Mouse (Mus musculus): ENCODE measurements around the gene Fabp6. TPM values are rescaled to one million over a fixed set of nuclear protein-coding genes. Genes with fewer than 3 reads are reported as not detected.

The Fabp6 gene
- polyA plus RNA-seq, 1 experiment = not detected

DNA sequence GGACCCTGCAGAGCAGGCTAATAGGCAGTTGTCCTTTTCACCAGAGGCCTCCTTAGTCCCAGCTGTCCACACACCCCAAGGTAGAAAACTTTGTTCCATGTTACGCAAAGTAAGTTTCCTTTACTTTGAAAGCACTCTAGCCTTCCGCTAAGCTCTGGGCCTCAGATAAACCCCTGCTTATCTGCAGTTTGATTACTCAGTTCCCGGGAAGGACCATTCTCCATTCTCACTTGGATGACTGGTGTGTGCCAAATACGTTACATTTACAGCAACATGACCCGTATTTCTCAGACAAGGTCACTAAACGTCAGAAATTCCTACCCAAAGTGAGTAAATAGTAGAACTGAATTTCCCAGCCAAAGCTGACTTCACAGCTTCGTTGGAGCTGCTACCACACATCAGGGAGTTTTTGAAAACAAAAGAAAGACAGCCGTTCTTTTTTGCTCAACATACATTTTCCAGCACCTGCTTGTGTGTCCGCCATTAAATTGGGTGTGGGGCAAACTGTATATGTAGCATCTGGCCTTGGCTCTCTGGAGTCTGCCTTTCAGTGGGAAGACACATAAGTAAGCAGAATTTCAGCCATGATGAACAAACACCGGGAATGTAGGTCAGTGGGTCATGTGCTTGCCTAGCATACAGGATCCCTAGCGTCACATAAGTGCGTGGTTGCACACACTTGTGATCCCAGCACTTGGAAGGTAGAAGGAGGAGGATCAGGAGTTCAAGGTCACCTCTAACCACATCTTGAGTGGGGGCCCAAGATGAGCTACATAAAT lies 52.5 kb downstream of the Fabp6 start:
- TF ChIP-seq CTCF (IDR thresholded peaks at IDR 0.05; ENCODE audit: extremely low read depth, insufficient read depth, insufficient read length, insufficient replicate concordance) (no peak), POLR2A (IDR thresholded peaks at IDR 0.05; ENCODE audit: low read depth, low read length) (no peak)
- Histone ChIP-seq H3K27ac (ENCODE audit: insufficient read depth, low read length) (no peak overlapping the region), H3K4me1 (ENCODE audit: control insufficient read depth, insufficient read depth, insufficient read length) (no peaks in the 10 kb centered on the region; the same call in 1 of the 2 replicates), H3K27me3 (ENCODE audit: control insufficient read depth, insufficient read depth, low read length) (no peaks in the 10 kb centered on the region), H3K4me3 (ENCODE audit: extremely low read depth, insufficient read depth, insufficient read length) (no peak overlapping the region), H3K36me3 (ENCODE audit: control insufficient read depth, insufficient read depth, low read length) (no peaks in the 10 kb centered on the region)
- DNase-seq (ENCODE audit: low read depth in 1 of 2, low spot score in 2 of 2) = no peak
- 85% methylated on average over 12 of the region's 12 CpGs for WGBS

DNA sequence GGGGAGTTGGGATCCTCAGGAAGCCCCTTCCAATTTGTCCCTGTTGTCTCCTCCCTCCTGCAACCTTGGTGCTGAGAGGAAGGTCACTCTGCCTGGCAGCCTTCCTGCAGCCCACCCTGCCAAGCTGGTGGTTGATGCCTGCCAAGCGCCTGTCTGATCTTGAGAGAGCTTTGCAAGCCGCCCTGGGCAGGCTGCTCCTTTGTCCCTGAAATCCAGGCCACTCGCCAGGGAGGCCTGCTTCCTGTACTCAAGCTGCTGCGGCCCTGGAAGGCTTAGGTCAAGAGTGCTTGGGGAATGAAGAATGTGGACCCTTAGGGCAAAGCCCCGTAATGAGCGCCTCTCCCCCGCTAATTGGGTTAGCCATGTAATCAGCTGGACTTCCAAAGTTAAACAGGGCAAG lies 53.2 kb downstream of the Fabp6 start:
- 83% methylated on average over 7 of the region's 7 CpGs for WGBS
- Histone ChIP-seq H3K36me3 (ENCODE audit: control insufficient read depth, insufficient read depth, low read length) (no peaks in the 10 kb centered on the region), H3K4me3 (ENCODE audit: extremely low read depth, insufficient read depth, insufficient read length) (no peak overlapping the region), H3K27ac (ENCODE audit: insufficient read depth, low read length) (no peak overlapping the region), H3K4me1 (ENCODE audit: control insufficient read depth, insufficient read depth, insufficient read length) (no peaks in the 10 kb centered on the region; the same call in 1 of the 2 replicates), H3K27me3 (ENCODE audit: control insufficient read depth, insufficient read depth, low read length) (no peaks in the 10 kb centered on the region)
- no peak for DNase-seq (ENCODE audit: low read depth in 1 of 2, low spot score in 2 of 2)
- no peak for TF ChIP-seq CTCF (IDR thresholded peaks at IDR 0.05; ENCODE audit: extremely low read depth, insufficient read depth, insufficient read length, insufficient replicate concordance)
- TF ChIP-seq POLR2A (IDR thresholded peaks at IDR 0.05; ENCODE audit: low read depth, low read length) = no peak

DNA sequence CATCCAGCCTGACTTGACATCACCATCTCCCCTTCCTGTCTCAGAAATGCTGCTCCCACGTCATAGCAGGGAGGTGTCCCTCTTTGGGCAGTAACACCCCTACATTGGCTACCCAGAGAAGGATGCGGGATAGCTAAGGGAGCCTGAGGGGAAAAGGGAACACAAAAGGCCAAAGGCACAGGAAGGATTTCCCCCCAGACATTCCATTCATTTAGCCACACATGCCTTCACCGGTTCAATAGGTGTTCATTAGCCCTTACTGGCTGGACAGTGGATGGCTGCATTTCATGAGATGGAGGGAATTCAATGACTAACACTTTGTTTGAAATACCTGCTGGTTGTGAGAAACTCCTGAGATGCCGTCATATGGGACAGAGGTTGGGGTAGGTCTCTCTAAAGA lies 54.7 kb downstream of the Fabp6 start:
- no peak for DNase-seq (ENCODE audit: low read depth in 1 of 2, low spot score in 2 of 2)
- Histone ChIP-seq H3K27ac (ENCODE audit: insufficient read depth, low read length) (no peak overlapping the region), H3K36me3 (ENCODE audit: control insufficient read depth, insufficient read depth, low read length) (no peaks in the 10 kb centered on the region), H3K4me1 (ENCODE audit: control insufficient read depth, insufficient read depth, insufficient read length) (no peaks in the 10 kb centered on the region; the same call in 1 of the 2 replicates), H3K27me3 (ENCODE audit: control insufficient read depth, insufficient read depth, low read length) (no peaks in the 10 kb centered on the region), H3K4me3 (ENCODE audit: extremely low read depth, insufficient read depth, insufficient read length) (no peak overlapping the region)
- WGBS = 93% methylated on average over 4 of the region's 4 CpGs
- TF ChIP-seq CTCF (IDR thresholded peaks at IDR 0.05; ENCODE audit: extremely low read depth, insufficient read depth, insufficient read length, insufficient replicate concordance) (no peak), POLR2A (IDR thresholded peaks at IDR 0.05; ENCODE audit: low read depth, low read length) (no peak)

Other genes starting within 250 kb of the Fabp6 start
- 11.4 and 15.6 TPM in 2 replicates for gene Pttg1, start 175.3 kb downstream of the Fabp6 start, polyA plus RNA-seq (2012; rRNA removed)
- gene Slu7, start 167.8 kb downstream of the Fabp6 start, polyA plus RNA-seq (2012; rRNA removed) = 2.3 and 3.1 TPM in 2 replicates
- gene C1qtnf2, start 127.3 kb downstream of the Fabp6 start, polyA plus RNA-seq (2012; rRNA removed) = 1.6 and 2.5 TPM in 2 replicates
- gene Ccnjl, start 72.8 kb downstream of the Fabp6 start, polyA plus RNA-seq (2012; rRNA removed) = 0.88 and 1.4 TPM in 2 replicates
- gene 4933415A04Rik, start 14.5 kb downstream of the Fabp6 start, polyA plus RNA-seq (2012; rRNA removed) = 0.05 TPM in 2 replicates
- gene Pwwp2a, start 80.5 kb upstream of the Fabp6 start, polyA plus RNA-seq (2012; rRNA removed) = 13.4 and 16.0 TPM in 2 replicates
- gene Ttc1, start 146.5 kb upstream of the Fabp6 start, polyA plus RNA-seq (2012; rRNA removed) = 4.4 and 4.9 TPM in 2 replicates

Data from spleen, adult 2 months (tissue).